Mouse (Mus musculus) G1E (cell line): ENCODE measurements at regions not wholly inside any gene's neighbourhood (a gene's known extent, or its start where the extent isn't known, plus 50 kb on each side); places are given as distances from the start of the nearest gene placed in this dataset.

Source experiments
- CTCF ChIP-seq: IDR thresholded peaks from 2 replicates; pipeline ENCODE4 v1.5.1; 2012; ENCODE audit warnings: low read depth, low read length, inconsistent platforms, mixed read lengths
- GATA1 ChIP-seq: IDR thresholded peaks from 2 replicates; pipeline ENCODE4 v1.6.1; 2012; ENCODE audit warnings: borderline replicate concordance, low read length, inconsistent platforms, mixed read lengths
- GATA2 ChIP-seq: IDR thresholded peaks from 2 replicates; pipeline ENCODE4 v1.6.1; 2012; ENCODE audit warnings: low read depth, low read length, inconsistent platforms, borderline replicate concordance
- POLR2AphosphoS5 ChIP-seq: IDR thresholded peaks from 2 replicates; pipeline ENCODE4 v1.6.1; 2012; ENCODE audit warnings: low read depth, low read length, inconsistent platforms; ENCODE audit not compliant: insufficient replicate concordance
- TAL1 ChIP-seq: conservative IDR thresholded peaks from 2 replicates; pipeline ENCODE4 v1.6.1; 2012; ENCODE audit warnings: low read depth, low read length, inconsistent platforms, mixed read lengths

- TF ChIP-seq CTCF (no peak), GATA1 (no peak), TAL1 (no peak), POLR2AphosphoS5 (no peak), GATA2 (no peak)
Observed at GRCm38 (mm10) chr10:70384689-70385088, 55.6 kb upstream of the Fam13c start.
